Mouse (Mus musculus): ENCODE results near the gene Smo.

Gene Smo

DNA sequence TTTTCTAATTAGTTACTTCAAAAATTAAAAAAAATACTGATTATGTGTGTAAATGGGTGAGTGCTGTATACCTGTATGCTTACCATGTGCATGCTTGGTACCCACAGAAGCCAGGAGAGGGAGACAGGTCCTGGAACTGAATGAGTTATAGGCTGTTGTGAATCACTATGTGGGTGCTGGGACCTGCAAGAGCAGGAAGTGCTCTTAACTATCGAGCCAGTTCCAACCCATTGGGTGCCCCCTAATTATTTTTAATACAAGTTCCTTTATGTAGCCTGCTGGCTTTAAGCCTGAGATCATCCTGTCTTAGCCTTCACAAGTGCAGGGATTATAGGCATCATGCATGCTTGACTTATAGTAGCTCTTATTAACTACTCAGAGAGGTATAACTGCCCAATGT lies 38.9 kb downstream of the Smo start:
- DNase-seq (ENCODE audit: low read depth in 1 of 2, low spot score in 2 of 2) = no peak

- DNase-seq (ENCODE audit: low read depth in 1 of 2, low spot score in 2 of 2) = no peak
Measured at GRCm38 (mm10) chr6:29775609-29776008, 40.3 kb downstream of the Smo start.

- DNase-seq (ENCODE audit: low read depth in 1 of 2, low spot score in 2 of 2) = no peak
Measured at GRCm38 (mm10) chr6:29776542-29777237, 41.4 kb downstream of the Smo start.

GRCm38 (mm10) chr6:29777238-29777555 lies 41.9 kb downstream of the Smo start:
- no peak for DNase-seq (ENCODE audit: low read depth in 1 of 2, low spot score in 2 of 2)

DNA sequence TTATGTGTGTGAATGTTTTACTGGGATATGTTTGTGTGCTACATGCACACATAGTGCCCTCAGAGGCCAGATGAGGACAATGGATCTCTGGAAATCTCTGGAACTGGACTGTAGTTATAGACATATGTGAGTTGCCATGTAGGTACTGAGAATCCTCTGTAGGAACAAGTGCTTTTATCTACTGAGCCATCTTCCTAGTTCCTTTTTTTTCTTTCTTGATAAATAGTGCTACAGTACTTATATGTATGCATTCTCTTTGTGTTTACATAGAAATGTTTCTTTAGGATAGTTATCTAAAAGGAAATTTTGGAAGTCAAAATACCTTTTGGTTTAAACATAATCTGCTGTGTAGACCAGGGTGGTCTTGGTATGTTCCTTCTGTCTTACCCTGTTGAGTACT lies 44.8 kb downstream of the Smo start:
- DNase-seq (ENCODE audit: low read depth in 1 of 2, low spot score in 2 of 2) = no peak

DNA sequence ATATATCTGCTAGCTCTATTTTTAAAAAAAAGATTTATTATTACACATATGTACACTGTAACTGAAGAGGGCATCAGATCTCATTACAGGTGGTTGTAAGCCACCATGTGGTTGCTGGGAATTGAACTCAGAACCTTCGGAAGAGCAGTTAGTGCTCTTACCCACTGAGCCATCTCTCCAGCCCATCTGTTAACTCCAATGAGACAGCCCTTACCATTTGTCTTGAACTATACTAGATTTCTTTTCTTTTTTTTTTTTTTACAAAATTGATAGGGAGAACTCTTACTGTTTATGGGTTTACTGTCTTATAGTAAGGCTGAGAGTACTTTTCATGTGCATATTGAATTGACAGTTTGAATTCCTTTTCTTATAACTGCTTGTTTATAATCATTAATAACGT lies 45.3 kb downstream of the Smo start:
- DNase-seq (ENCODE audit: low read depth in 1 of 2, low spot score in 2 of 2) = no peak

DNA sequence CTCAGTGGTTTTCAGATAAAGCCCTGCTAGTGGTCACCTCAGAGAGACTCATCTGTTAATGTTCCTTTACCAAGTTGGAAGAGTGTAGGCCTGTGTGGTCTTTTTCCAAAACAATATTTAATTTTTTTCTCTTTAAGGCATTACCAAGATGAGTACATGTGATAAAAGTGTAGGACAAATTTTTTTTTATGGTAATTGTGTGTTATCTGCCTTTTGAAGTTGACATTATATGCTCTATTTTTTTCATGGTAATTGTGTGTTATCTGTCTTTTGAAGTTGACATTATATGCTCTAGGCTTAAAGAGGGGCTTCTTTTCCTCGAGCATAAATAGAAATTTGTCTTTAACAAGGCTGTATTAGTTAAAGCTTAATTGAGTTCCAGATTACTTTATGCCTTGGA lies 46.9 kb downstream of the Smo start:
- DNase-seq (ENCODE audit: low read depth in 1 of 2, low spot score in 2 of 2) = no peak

- DNase-seq (ENCODE audit: low read depth in 1 of 2, low spot score in 2 of 2) = no peak
Measured at GRCm38 (mm10) chr6:29783960-29784359, 48.7 kb downstream of the Smo start.

DNA sequence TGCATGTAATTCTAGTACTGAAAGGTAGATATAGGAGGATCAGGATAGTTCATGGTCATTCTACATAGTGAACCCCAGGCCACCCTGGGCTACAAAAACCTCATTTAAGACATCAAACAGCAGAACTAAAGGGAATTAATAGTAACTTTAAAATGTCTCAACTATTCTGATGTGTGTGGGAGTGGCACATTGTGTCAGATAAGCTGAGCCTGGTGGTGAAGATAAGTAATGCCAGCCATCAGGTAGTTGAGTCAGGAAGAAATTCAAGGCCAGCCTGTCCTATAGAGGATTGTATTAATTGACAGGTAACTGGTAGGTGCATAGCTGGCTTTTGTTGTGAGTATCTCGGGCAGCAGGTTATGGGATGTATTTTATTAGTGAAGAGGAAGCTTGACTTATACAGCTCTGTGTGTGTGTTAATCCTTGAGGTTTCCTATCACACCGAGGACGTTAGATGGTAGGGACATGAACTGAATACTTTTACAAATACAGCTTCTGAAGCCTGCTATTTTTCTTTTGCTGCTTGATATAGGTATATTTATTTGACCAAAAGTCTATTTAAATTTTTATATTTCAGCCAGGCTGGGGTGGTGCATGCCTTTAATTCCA lies 49.2 kb downstream of the Smo start:
- DNase-seq (ENCODE audit: low read depth in 1 of 2, low spot score in 2 of 2) = no peak

GRCm38 (mm10) chr6:29785759-29786158 lies 50.5 kb downstream of the Smo start:
- no peak for DNase-seq (ENCODE audit: low read depth in 1 of 2, low spot score in 2 of 2)

- no peak for DNase-seq (ENCODE audit: low read depth in 1 of 2, low spot score in 2 of 2)
Measured at GRCm38 (mm10) chr6:29788779-29789350, 53.6 kb downstream of the Smo start.

- no peak for DNase-seq (ENCODE audit: low read depth in 1 of 2, low spot score in 2 of 2)
Measured at GRCm38 (mm10) chr6:29790014-29790698, 54.9 kb downstream of the Smo start.

GRCm38 (mm10) chr6:29793520-29793919 lies 58.2 kb downstream of the Smo start:
- no peak for DNase-seq (ENCODE audit: low read depth in 1 of 2, low spot score in 2 of 2)

DNA sequence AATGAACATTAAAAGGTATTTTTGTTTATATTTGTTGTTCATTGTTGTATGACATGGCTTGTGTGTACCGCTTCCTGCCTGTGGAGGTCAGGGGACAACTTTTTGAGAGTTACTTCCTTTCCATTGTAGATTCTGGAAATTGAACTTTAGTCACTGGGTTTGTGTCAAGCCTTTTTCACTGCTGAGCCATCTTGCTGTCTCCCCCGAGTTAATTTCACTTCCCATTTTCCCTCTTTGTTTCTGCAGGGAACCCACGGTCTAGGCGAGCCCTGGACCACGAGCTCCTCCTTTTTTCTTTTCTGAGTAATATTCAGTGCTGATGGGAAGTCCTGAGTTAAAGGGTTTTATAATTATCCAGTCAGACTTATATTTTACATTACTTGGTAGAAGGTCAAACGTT lies 59.3 kb downstream of the Smo start:
- peak; percentile 38 to 50 for DNase-seq (ENCODE audit: low read depth in 1 of 2, low spot score in 2 of 2)

DNA sequence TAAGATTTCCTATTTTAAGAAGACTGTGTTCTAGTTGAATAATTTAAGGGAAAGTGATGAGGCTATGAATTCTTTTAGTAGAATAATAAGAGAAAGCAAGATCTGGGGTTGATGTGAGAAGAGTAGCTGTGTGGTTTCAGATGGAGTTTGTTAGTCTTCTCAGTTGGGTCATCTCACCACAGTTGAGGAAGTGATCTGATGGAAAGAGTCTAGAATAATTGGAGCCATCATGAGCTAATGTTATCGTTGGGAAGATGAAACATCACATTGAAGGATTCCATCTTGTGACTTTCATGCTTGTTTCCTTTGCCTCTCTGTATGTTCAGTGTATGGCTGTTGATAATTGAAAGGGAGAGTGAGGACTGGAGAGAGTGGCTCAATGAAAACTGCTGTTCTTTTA lies 67.7 kb downstream of the Smo start:
- no peak for DNase-seq (ENCODE audit: low read depth in 1 of 2, low spot score in 2 of 2)

DNA sequence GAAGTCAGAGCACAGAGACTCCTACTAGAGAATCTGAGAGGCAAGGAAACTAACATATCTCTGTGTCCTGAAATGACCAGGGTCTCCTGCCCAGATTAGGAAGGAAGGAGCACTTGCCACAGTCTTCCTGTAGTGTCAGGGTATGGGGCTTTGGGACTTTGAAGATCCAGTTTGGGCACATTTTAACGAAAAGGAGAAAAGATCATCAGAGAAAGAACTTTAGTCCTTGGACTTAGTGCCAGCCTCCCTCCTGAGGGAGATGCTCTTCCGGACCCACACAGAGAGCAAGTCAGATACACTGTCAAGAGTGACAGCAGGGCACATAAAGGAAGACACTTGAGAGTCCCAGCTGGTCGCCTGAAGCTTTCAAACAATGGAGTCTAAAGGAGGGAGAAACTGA lies 68.7 kb downstream of the Smo start:
- no peak for DNase-seq (ENCODE audit: low read depth in 1 of 2, low spot score in 2 of 2)

GRCm38 (mm10) chr6:29805381-29805780 lies 70.1 kb downstream of the Smo start:
- DNase-seq (ENCODE audit: low read depth in 1 of 2, low spot score in 2 of 2) = no peak
